Mouse (Mus musculus): Measurements from ENCODE around the gene Gm44965.
A peak's percentile ranks its signal among the peaks of the same experiment; 100 is the strongest.

The Gm44965 gene

GRCm38 (mm10) chr6:48593158-48594042 is at the start of gene Gm44965, which contains the start of gene Repin1:
Gene Gm44965, plus strand, starts transcription at chr6:48593941.
Gene Repin1, plus strand, starts transcription at chr6:48593883.
- peak; percentile 94 to 96 for DNase-seq

- no peak for DNase-seq
Observed at GRCm38 (mm10) chr6:48545251-48545650, 48.5 kb upstream of the Gm44965 start.

- DNase-seq, result peak in 1 of 2 experiments; percentile 57
Observed at GRCm38 (mm10) chr6:48546271-48546670, 47.5 kb upstream of the Gm44965 start.

- no peak for DNase-seq
Observed at GRCm38 (mm10) chr6:48546858-48547257, 46.9 kb upstream of the Gm44965 start.

- no peak for DNase-seq
Observed at GRCm38 (mm10) chr6:48548314-48548713, 45.4 kb upstream of the Gm44965 start.

GRCm38 (mm10) chr6:48552918-48553317 is 40.8 kb upstream of the Gm44965 start:
- peak in 1 of 2 experiments; percentile 43 for DNase-seq

GRCm38 (mm10) chr6:48553819-48554218 is 39.9 kb upstream of the Gm44965 start:
- DNase-seq, result no peak

GRCm38 (mm10) chr6:48554280-48555103 is 39.2 kb upstream of the Gm44965 start, which contains the start of gene Lrrc61:
Gene Lrrc61, plus strand, starts transcription at chr6:48554796.
- peak; percentile 98 to 99 for DNase-seq

GRCm38 (mm10) chr6:48555104-48555890 is 38.4 kb upstream of the Gm44965 start:
- peak; percentile 41 to 67 for DNase-seq

- DNase-seq, result no peak
Observed at GRCm38 (mm10) chr6:48555956-48556355, 37.8 kb upstream of the Gm44965 start.

- no peak for DNase-seq
Observed at GRCm38 (mm10) chr6:48565693-48566310, 27.9 kb upstream of the Gm44965 start.

GRCm38 (mm10) chr6:48566312-48566711 is 27.4 kb upstream of the Gm44965 start:
- DNase-seq, result peak; percentile 61 to 76

GRCm38 (mm10) chr6:48568036-48568984 is 25.4 kb upstream of the Gm44965 start:
- DNase-seq, result peak; percentile 30 to 58

- DNase-seq, result no peak
Observed at GRCm38 (mm10) chr6:48569065-48569807, 24.5 kb upstream of the Gm44965 start.

GRCm38 (mm10) chr6:48572014-48572413 is 21.7 kb upstream of the Gm44965 start:
- DNase-seq, result no peak

- peak; percentile 64 to 74 for DNase-seq
Observed at GRCm38 (mm10) chr6:48572572-48573061, 21.1 kb upstream of the Gm44965 start, which contains the start of gene Rarres2. Gene Rarres2, minus strand, starts transcription at chr6:48572789.

- DNase-seq, result peak in 1 of 2 experiments; percentile 42
Observed at GRCm38 (mm10) chr6:48573280-48573679, 20.5 kb upstream of the Gm44965 start.

- no peak for DNase-seq
Observed at GRCm38 (mm10) chr6:48573981-48574380, 19.8 kb upstream of the Gm44965 start.

- DNase-seq, result no peak
Observed at GRCm38 (mm10) chr6:48578736-48579135, 15.0 kb upstream of the Gm44965 start.

GRCm38 (mm10) chr6:48579215-48579648 is 14.5 kb upstream of the Gm44965 start:
- peak in 1 of 2 experiments; percentile 47 for DNase-seq
